ENCODE assay signal across 8 mouse cellular contexts in genomic region chr4:135353066-135353793, GRCm38 (mm10). TPM values are rescaled to one million over a fixed set of nuclear protein-coding genes. Genes with fewer than 3 reads are reported as not detected.
DNase-seq lines count a peak whose midpoint lies in the region; ATAC-seq lines count a peak whose summit lies in the region.

Gene Srrm1 (minus strand): TSS chr4:135353321.

- peak; percentile 95 for DNase-seq in adipocyte (ENCODE audit: low spot score)
- peak; percentile 99 for DNase-seq in embryo, embryonic 10 days (ENCODE audit: low spot score)
- DNase-seq in gastrocnemius, postnatal 10 days = peak; percentile 100
- DNase-seq in induced T-regulatory cell, adult 2 months (ENCODE audit: low read depth) = peak; percentile 98
- DNase-seq in left cerebral cortex, adult 9 months (ENCODE audit: low spot score in 2 of 2) = peak; percentile 97
- DNase-seq in right cerebral cortex, postnatal 14 days = peak; percentile 99
- DNase-seq in urinary bladder, postnatal 36 days (ENCODE audit: low spot score in 2 of 2) = peak; percentile 93 to 98

- ATAC-seq in megakaryocyte progenitor cell, adult 5-6 weeks (replicated peaks; ENCODE audit: poor library complexity) = peak; percentile 78

RNA-seq across cellular contexts. Expression of gene Srrm1, which starts in this region (rescaled TPM):
- 100 to 1,000 TPM in 1 of 2 experiments, 10 to 100 TPM in 1; 74.6 to 107 TPM for total RNA-seq in gastrocnemius, postnatal 10 days (2021)
- total RNA-seq in megakaryocyte progenitor cell, adult 5-6 weeks (2015) = 204 and 218 TPM in 2 replicates
- total RNA-seq in megakaryocyte progenitor cell, adult 5-6 weeks (2017) = 112 and 141 TPM in 2 replicates

Comparison
In these comparisons a context has a peak if more than half of its experiments do, and no peak if none do; other contexts are left out.
1. Peak in every context shown above with its lines: DNase-seq and ATAC-seq.